In genomic region chr15:102788846-102789518, GRCm38 (mm10) we compare ENCODE assay signal across 9 mouse cellular contexts.
A peak's percentile ranks its signal among the peaks of the same experiment; 100 is the strongest.
DNase-seq lines count a peak whose midpoint lies in the region; ATAC-seq and TF ChIP-seq lines count a peak whose summit lies in the region.
"Had no signal": no experiment of that assay in that cellular context is flagged by ENCODE, and none has a peak within 500 bp of the region (broad histone marks: within the 10 kb centered on the region; RNA-seq: fewer than 3 reads in every experiment).

No protein-coding gene starts in this region.

- peaks cover 9% of the 10 kb centered on the region for H3K4me1 ChIP-seq in cortical plate, adult 2 months (ENCODE audit: control insufficient read depth, insufficient read depth, low read length)
- H3K4me1 ChIP-seq in neural tube, embryonic 15.5 days, result peaks cover 41% of the 10 kb centered on the region

- H3K27ac ChIP-seq in cortical plate, adult 2 months (ENCODE audit: insufficient read depth, low read length), result peak overlapping the region; percentile 94
- H3K27ac ChIP-seq in left cerebral cortex, adult 2 months, result peak overlapping the region; percentile 83
- H3K27ac ChIP-seq in neural tube, embryonic 15.5 days (replicated peaks), result peak overlapping the region; percentile 93
- H3K27ac ChIP-seq: kidney, embryonic 15.5 days had no signal

- peak overlapping the region; percentile 32; the same call in 1 of the 2 replicates for H3K4me3 ChIP-seq in cortical plate, adult 2 months (ENCODE audit: insufficient read depth, low read length)
- peak overlapping the region; percentile 24 for H3K4me3 ChIP-seq in left cerebral cortex, adult 2 months
- peak overlapping the region; percentile 13; the same call in 1 of the 2 replicates for H3K4me3 ChIP-seq in neural tube, embryonic 15.5 days (replicated peaks)
- H3K4me3 ChIP-seq: kidney, embryonic 15.5 days had no signal

- H3K9ac ChIP-seq in neural tube, embryonic 15.5 days (replicated peaks), result peak overlapping the region; percentile 4; the same call in 1 of the 2 replicates
- H3K9ac ChIP-seq: kidney, embryonic 15.5 days had no signal

- no peak for TF ChIP-seq CTCF in cortical plate, adult 2 months (IDR thresholded peaks at IDR 0.05; ENCODE audit: extremely low read depth, insufficient read depth, low read length)
- no peak for TF ChIP-seq CTCF in left cerebral cortex, adult 2 months (IDR thresholded peaks at IDR 0.05)

- intact Hi-C loops in left cerebral cortex, adult 2 months (cut with DNase I), result no loop called here

- no peaks in the 10 kb centered on the region for H3K27me3 ChIP-seq in neural tube, embryonic 15.5 days (replicated peaks)

- DNase-seq in frontal cortex, adult 2 months (ENCODE audit: extremely low spot score in 1 of 2, low spot score in 1 of 2), result peak; percentile 87 to 89
- DNase-seq in left cerebral cortex, adult 2 months (ENCODE audit: extremely low spot score in 1 of 2, low spot score in 2 of 2), result peak; percentile 51 to 75
- DNase-seq in heart, adult 18-20 months, result no peak
- no peak for DNase-seq in heart, adult 9 months (ENCODE audit: low spot score in 2 of 2)
- no peak for DNase-seq in thymus, postnatal 14 days
- no peak for DNase-seq in adrenal gland, adult 2 months

- H3K36me3 ChIP-seq in neural tube, embryonic 15.5 days, result no peaks in the 10 kb centered on the region
- H3K36me3 ChIP-seq: kidney, embryonic 15.5 days had no signal

- peak; percentile 60; the same call in 1 of the 2 replicates for TF ChIP-seq POLR2A in cortical plate, adult 2 months (IDR thresholded peaks at IDR 0.05; ENCODE audit: extremely low read depth, insufficient read depth, low read length)

- H3K4me2 ChIP-seq in neural tube, embryonic 15.5 days, result peak overlapping the region; percentile 49
- H3K4me2 ChIP-seq: kidney, embryonic 15.5 days had no signal

- H3K9me3 ChIP-seq in neural tube, embryonic 15.5 days (replicated peaks), result no peaks in the 10 kb centered on the region
- H3K9me3 ChIP-seq: kidney, embryonic 15.5 days had no signal

- ATAC-seq in neural tube, embryonic 15.5 days (ENCODE audit: low FRiP score), result peak; percentile 96

- WGBS in neural tube, embryonic 15.5 days, result 18% methylated on average over 7 of the region's 7 CpGs

Comparison
In these comparisons a context has a peak if more than half of its experiments do, and no peak if none do; other contexts are left out.
1. DNase-seq: peak in frontal cortex, adult 2 months (2 of 2) and left cerebral cortex, adult 2 months (2 of 2); none in heart, adult 18-20 months (0 of 2), heart, adult 9 months (0 of 2), thymus, postnatal 14 days (single experiment) and adrenal gland, adult 2 months (single experiment).
2. Peak in every context shown above with its lines, with median percentiles within 50 percentile points of each other: H3K27ac ChIP-seq and H3K4me3 ChIP-seq.